Mouse (Mus musculus) embryonic fibroblast, embryonic 13.5 days (primary cell): ENCODE data around the gene Dpp8.

Experiments
- CTCF ChIP-seq: IDR thresholded peaks from 2 replicates; pipeline ENCODE4 v1.5.1; 2011; ENCODE audit warnings: mild to moderate bottlenecking, control low read depth, low read length, moderate library complexity, borderline replicate concordance; ENCODE audit not compliant: insufficient read depth
- POLR2A ChIP-seq: IDR thresholded peaks from 2 replicates; pipeline ENCODE4 v1.6.1; 2011; ENCODE audit warnings: low read depth, mild to moderate bottlenecking, control low read depth, low read length, moderate library complexity

DNA sequence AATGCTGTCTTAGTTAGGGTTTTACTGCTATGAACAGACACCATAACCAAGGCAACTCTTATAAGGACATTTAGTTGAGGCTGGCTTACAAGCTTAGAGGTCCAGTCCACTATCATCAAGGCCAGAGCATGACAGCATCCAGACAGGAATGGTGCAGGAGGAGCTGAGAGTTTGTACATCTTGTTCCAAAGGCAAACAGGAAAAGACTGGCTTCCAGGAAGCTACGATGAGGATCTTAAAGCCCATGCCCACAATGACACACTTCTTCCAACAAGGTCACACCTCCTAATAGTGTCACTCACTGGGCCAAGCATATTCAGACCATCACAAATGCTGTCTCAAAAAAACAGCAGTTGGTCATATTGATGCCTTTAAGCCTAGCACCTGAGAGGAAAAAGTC lies 14.8 kb downstream of the Dpp8 start:
- no peak for TF ChIP-seq CTCF
- no peak for TF ChIP-seq POLR2A
